Mouse (Mus musculus) brain, embryonic 14.5 days (tissue): ENCODE measurements around the gene Tspan10.

Experiments
- CTCF ChIP-seq: fragments of 200-500 bp; IDR thresholded peaks from 2 replicates; pipeline ENCODE4 v1.5.1; 2012; ENCODE audit warnings: inconsistent platforms, mild to moderate bottlenecking, moderate library complexity, borderline replicate concordance; ENCODE audit not compliant: insufficient read depth, insufficient read length; ENCODE audit errors: extremely low read depth
- POLR2A ChIP-seq: fragments of 200-500 bp; IDR thresholded peaks from 2 replicates; pipeline ENCODE4 v1.6.1; 2012; ENCODE audit warnings: mild to moderate bottlenecking, inconsistent platforms, borderline replicate concordance; ENCODE audit not compliant: poor library complexity, insufficient read depth, insufficient read length, severe bottlenecking; ENCODE audit errors: extremely low read depth

- TF ChIP-seq CTCF (no peak), POLR2A (no peak)
Observed at GRCm38 (mm10) chr11:120488516-120488915, 46.1 kb downstream of the Tspan10 start.
